Mouse (Mus musculus): ENCODE measurements around the gene Gcc1. TPM values are rescaled to one million over a fixed set of nuclear protein-coding genes. Genes with fewer than 3 reads are reported as not detected.

Gcc1 gene
- 10 to 100 TPM; 19.0 to 24.8 TPM for total RNA-seq (2021)

DNA sequence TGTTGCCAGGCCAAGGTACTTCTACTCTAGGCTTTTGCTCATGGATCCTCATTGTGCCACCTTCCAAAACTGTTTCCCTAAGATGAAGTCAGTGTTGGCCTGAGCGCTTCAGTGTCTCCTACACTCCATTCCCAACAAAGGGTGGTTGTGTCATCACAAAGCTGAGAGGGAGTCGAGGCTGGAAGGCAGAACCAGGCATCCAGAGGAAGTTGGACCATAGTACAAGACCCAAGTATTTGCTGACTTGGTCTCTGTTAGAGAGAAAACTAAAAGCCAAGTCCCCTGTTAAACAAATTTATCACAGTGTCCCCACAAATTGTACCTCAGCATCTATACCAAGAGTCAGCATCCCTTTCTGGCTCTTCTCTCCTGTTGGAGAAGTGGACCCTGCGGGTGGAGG lies at the start of gene Gcc1:
Gcc1 (minus strand) TSS at position 101 of the 400 bp plus-strand sequence.
- no peak for DNase-seq (ENCODE audit: low spot score in 2 of 2)
- intact Hi-C loops (cut with DNase I), result no loop called here

DNA sequence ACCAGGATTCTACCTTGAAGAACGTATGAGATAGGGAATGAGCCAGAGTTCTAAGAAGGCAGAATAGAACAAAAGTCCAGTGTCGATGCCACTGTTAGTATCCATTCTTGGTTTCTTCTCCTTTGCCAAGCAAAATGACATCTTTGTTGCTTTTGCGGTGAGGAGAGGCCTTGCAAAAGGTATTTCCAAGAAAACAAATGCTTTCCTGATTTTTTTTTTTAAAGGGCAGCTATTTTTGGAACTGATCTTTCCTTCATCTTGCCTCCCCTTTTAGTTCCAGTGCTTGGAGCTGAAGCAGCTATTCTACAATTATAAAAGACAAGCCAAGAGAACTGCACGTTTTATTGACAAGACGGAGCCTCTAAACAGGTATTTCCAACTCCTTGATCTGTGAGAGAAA lies 46.6 kb upstream of the Gcc1 start, which contains the start of gene Snd1:
Snd1 (plus strand) TSS at position 301 of the 400 bp plus-strand sequence.
- intact Hi-C loops (cut with DNase I), result no loop called here
- DNase-seq (ENCODE audit: low spot score in 2 of 2), result no peak

DNA sequence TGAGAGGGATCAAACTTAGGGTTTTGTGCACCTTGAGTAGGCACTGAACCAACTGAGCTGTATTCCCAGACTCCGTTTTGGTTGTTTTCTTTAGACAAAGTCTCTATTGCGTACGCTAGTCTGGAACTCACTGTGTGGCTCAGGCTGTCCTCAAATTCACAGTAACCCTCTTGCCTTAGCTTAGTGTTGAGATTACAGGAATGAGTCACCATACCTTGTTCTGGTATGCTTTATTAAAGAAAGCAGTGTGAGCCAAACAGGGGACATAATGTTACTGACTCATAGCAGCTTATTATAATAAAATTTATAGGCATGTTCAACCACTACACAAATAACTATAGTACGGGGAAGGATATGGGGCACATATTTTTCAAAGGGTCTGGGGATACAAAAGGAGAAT lies 46.0 kb upstream of the Gcc1 start:
- DNase-seq (ENCODE audit: low spot score in 2 of 2), result no peak
- intact Hi-C loops (cut with DNase I), result no loop called here

DNA sequence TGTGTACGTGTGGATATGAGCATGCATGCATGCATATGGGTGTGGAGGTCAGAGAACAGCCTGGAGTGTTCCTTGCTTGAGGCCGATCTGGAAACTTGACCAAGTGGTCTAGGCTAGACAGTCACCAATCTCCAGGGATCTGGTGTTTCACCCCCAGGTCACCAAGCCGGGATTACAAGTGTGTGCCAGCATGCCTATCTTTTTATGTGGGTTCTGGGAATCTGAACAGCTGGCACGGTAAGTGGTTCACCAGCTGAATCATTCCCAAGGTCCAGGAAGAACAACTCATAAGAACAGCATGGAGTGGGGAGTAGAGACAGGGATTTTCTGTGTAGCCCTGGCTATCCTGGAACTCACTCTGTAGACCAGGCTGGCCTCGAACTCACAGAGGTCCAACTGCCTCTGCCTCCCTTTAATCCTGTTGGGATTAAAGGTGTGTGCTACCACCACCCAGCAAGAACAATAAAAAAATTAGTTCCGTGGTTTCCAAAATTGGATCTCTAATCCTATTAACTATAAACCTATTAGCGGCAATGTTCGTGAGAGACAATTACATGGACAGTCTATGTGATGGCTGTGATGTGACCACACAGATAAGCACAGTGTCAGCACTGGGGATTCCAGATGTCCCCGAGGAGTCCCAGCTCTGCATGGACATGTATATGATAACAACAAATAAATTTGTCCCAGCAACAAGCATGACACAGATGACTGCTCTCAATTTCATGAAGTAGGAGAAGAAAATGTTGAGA lies 43.3 kb upstream of the Gcc1 start:
- intact Hi-C loops (cut with DNase I), result no loop called here

DNA sequence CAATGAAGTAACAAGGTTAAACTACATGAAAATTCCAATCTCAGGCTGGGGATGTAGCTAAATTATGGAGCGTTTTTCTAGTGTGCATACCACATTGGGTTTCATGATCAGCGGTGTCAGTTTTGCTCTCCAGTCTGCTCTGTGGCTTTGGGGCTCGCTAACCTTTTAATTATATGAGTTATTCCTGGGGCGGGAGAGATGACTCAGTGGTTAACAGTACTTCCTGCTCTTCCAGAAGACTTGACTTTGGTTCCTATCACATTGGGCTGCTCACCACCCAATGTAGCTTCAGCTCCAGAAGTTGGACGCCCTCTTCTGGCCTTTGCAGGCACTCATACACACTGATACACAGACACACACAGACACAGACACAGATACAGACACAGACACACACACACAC lies 42.4 kb upstream of the Gcc1 start:
- intact Hi-C loops (cut with DNase I), result no loop called here
- no peak for DNase-seq (ENCODE audit: low spot score in 2 of 2)

More for the DNA sequence above, 43.3 kb upstream of the Gcc1 start:
- DNase-seq (ENCODE audit: low spot score in 2 of 2), result no peak

DNA sequence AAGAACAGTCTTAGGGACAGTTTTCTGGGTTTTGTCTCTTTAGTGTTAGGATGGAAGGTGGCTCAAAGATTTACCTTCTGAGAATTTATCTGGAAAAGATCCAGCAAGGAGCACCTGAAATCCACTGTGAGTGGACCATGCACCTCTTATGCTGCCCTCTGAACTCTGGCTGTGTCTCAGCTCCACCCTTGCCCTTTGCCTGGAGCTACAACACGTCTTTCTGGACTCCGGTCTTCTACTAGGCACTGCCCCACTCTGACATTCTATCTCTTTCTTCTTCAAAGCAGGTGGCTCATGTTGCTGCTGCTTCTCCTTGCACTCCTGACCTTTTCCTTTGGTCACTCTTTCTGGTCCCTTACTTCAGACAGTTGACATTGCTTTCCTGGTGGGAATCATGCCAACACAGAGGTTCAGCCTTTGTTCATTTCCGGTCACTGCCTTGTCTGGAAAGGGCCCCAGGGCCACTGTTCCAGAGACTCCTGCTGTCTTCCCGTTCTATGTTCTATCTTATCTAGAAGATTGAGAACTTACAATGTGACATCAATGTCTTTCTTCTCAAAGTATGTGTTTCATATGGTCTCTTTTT lies 41.9 kb upstream of the Gcc1 start:
- DNase-seq (ENCODE audit: low spot score in 2 of 2), result no peak
- intact Hi-C loops (cut with DNase I), result no loop called here

DNA sequence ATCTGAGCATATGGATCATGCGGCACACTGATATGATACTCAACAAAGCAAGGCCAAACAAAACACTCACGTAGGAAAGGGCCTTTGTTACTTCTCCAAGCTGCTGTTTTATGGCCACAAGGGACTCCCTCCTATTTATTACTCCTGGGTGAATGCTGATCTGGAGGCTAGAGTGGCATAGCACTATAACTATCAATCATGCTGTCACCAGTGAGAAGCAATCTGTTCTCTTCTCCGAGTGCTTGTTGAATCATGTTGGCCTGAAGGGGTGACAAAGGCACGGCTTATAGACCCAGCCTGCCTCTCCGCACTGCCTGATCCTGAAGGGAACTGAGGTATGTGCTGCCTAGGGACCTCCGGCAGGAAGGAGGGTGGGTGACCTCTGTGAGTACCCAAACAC lies 36.4 kb upstream of the Gcc1 start:
- intact Hi-C loops (cut with DNase I), result no loop called here
- DNase-seq (ENCODE audit: low spot score in 2 of 2), result no peak

DNA sequence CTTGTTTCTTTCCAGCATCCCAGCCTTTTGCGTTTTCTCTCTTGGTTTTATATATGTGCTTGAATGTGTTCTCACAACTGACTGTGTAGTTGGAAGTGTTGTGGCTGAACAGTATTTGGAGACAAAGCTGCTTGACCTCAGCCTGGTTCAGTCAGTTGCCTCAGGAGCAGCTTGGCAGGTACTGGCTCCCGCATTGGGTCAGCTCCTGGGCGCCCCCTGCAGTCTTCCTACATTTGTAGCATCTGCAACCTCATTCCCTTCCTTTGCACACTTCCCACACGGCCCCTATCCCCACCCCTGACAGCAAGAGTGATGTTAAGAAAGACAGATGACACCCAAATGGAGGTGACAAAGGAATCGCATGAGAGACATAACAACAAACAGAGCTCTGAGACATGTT lies 32.3 kb upstream of the Gcc1 start:
- peak; percentile 26 to 33 for DNase-seq (ENCODE audit: low spot score in 2 of 2)
- intact Hi-C loops (cut with DNase I), result no loop called here

DNA sequence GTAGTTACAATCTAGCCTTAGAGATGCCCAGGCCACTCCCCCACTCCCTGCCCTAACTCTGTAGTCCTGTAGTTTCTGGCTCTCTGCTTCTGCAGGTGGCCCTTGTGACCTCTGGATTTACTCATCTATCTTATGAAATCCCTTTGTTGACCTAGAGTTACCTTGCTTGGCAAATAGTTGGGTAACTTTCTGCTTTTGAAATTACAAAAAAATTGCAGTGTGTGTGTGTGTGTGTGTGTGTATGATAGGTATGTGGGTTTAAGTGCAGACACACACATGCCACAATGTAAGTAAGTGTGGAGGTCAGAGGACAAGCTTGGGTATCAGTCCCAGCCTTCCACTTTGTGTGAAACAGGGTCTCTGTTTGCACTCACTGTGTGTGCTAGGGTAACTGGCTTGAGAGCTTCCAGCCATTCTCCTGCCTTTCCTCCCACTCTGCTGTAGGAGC lies 31.1 kb upstream of the Gcc1 start:
- DNase-seq (ENCODE audit: low spot score in 2 of 2), result no peak
- intact Hi-C loops (cut with DNase I), result no loop called here

DNA sequence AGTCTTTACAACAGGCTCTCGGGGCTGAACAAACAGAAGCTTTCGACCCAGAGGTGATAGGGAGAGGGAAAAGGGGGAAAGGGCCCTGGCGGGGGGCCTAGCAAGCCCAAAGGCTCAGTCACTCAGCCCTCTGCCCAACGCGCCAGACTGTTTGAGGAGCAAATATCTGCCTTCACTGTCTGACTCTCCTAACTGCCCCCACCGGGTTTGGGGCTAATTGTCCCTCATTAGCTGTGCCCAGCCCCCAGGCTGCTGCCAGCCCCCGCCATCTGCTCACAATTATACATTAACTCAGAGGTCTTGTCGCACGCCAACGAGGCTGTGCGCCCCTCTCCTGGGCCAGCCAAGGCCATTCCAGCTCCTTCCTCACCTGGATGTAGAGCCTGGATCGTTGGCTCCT lies 22.8 kb upstream of the Gcc1 start:
- no peak for DNase-seq (ENCODE audit: low spot score in 2 of 2)
- intact Hi-C loops (cut with DNase I), result no loop called here

DNA sequence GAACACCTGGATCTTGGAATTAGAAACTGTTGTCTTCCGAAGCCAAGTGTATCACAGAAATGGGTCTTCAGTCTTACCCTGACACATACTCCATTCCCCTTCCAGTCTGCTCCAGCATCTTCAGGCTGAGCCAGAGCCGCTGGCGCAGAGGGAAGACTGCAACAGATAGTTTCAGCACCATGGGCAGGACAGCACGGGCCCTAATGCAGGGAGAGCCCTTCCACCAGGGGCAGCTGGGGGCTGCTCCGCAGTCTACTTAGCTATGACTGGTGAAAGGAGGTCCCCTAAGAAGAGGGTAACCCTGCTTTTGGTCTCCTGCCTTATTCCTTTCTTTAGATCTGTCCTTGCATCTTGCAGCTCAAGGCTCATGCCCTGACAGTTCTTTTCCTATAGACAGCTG lies 22.3 kb upstream of the Gcc1 start:
- DNase-seq (ENCODE audit: low spot score in 2 of 2), result no peak
- intact Hi-C loops (cut with DNase I), result no loop called here

DNA sequence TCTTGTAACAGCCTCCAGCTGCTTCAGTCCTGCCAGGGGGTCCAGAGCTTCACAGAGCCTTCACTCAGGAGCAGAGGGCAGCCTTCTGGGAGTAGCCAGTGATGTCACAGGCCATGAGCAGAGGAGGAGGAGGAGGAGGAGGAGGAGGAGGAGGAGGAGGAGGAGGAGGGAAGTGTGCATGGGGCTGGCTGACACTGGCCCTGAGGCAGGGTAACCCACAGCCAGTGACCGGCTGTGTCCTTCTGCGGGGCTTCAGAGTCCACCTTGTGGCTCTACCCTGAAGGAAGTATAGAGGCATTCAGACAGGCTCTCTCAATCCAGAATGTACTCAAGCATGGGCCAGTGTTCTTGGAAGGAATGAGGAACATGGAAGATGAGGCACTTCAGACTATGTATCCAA lies 21.1 kb upstream of the Gcc1 start, which contains the start of gene Pax4:
Pax4 (minus strand) TSS at position 101 of the 400 bp plus-strand sequence.
- DNase-seq (ENCODE audit: low spot score in 2 of 2), result no peak
- intact Hi-C loops (cut with DNase I), result no loop called here

DNA sequence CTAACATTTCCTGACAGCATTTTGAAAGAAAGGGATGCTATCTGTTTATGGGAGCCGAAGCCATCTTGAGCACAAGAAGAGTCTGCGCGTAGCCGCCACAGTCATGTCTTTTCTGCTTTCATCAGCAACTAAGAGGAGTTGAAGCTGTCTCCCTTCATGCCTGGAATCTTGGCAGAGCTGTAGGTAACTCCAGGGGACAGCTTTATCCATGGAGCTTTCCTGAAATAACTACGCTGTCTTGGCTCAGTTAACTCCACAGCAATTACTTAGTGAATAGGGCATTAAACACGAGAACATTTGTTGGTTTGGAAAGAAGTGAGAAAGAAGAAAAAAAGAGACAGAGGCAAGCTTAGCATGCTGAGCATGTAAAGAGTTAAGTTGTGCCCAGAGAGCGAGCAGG lies 19.7 kb upstream of the Gcc1 start:
- no peak for DNase-seq (ENCODE audit: low spot score in 2 of 2)
- intact Hi-C loops (cut with DNase I), result no loop called here

DNA sequence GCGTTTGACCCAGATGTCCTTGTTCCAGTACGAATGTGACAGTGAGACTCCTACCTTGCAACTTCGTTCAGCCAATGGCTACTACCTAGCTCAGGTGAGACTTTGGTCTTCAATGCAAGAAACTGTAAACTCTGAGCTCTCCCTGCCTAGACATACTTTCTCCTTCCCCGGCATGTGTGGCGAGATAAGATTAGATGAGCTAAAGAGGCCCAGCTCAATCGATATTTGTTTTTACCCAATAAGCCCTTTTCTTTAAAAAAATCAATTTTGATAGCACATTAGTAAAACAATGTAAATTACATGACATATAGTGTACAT lies 3.3 kb upstream of the Gcc1 start:
- DNase-seq (ENCODE audit: low spot score in 2 of 2), result no peak
- intact Hi-C loops (cut with DNase I), result no loop called here

DNA sequence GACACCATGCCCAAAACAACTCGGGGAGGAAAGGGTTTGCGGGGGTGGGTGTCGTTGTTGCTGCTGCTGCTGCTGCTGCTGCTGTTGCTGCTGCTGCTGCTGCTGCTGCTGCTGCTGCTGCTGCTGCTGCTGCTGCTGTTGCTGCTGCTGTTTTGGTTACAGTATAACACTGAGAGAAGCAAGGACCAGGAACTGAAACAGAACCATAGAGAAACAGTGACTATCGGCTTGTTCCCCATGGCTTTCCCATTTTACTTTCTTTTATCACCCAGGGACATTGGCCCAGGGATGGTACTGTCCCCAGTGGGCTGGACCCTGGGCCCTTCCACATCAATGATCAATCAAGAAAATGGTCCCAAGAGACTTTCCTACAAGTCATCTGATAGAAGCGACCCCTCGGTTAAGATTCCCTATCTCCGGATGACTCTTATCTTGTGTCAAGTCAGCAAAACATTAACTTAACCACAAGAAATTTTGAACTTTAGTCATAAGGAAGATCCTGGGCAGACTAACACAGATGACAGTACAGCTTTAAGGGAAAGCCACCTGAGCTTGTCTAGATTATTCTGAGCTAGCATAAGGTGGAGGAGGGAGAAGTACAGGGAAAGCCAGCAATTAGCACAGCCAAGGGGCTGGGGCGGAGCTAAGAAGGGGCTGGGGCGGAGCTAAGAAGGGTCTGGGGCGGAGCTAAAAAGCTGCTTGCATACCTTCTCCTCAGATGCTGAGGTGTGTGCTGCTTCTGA lies 2.8 kb upstream of the Gcc1 start:
- intact Hi-C loops (cut with DNase I), result no loop called here
- no peak for DNase-seq (ENCODE audit: low spot score in 2 of 2)

DNA sequence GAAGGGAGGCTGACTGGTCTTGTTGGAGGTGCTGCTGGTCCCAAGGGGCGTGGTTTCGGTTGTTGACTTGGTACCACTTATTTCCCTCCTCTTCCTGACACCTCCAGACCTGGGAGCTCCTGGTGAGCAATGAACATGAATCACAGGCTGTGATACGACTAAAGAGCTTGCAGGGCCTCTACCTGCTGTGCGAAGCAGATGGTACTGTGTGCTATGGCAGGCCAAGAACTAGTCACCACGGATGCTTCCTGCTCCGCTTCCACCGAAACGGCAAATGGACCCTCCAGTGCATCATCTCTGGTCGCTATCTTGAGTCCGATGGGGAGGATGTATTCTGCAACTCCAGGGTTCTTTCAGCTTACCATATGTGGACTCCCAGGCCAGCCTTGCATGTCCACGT lies 1.7 kb upstream of the Gcc1 start:
- intact Hi-C loops (cut with DNase I), result no loop called here
- DNase-seq (ENCODE audit: low spot score in 2 of 2), result no peak

DNA sequence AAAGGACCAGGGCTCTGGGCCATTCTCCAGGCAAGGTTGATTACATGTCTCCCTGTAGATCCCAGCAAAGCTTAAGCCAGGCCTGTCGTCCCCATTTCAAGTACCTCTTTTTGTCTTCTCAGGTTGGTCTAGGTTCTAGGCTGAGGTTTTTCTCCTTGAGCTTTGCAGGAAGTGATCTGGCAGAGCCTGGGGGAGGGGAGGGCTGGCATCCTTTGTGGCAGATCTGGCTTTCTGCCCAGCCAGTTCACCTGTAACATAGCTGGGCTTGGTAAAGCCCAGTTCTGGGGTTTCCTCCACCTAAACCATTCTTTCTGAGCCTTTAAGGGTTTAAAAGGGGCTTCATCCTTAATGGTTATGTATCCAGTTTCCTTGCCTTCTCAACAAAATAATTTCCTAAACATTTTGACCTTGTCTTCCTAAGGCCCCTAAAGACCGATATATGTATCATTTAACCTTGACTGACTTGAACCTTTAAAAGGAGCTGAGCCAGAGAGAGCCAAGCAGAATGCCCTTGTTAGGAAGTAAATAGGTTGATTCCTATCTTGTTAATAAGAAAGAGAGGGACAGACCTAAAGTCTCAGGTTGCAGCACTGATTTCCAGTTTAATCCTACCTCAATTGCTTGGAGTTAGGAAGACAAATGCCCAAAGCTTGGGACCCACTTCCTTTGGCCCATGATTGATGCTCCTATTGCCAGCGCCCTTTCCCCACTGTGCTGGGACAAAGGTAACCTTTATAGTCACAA lies 922 bp downstream of the Gcc1 start, which contains the start of gene Fscn3:
Fscn3 (plus strand) TSS at position 694 of the 744 bp plus-strand sequence.
- intact Hi-C loops (cut with DNase I), result no loop called here
- DNase-seq (ENCODE audit: low spot score in 2 of 2), result no peak

DNA sequence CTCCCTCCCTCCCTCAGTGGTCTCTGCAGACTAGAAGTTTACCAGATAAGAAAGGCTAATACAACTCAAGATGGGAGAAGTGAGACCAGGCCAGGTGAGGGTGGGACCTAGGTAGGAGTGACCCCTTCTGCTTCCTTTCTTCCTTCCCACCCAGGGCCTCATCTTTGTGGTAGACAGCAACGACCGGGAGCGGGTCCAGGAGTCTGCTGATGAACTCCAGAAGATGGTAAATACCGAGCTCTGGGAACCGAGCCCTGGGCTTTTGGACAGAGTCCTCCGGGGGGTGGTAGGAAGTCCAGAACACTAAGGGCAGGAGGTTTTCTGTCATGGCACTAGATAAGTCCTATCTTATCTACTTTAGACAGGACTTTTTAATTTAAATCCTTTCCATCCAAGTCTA lies 3.2 kb downstream of the Gcc1 start:
- intact Hi-C loops (cut with DNase I), result no loop called here
- no peak for DNase-seq (ENCODE audit: low spot score in 2 of 2)

DNA sequence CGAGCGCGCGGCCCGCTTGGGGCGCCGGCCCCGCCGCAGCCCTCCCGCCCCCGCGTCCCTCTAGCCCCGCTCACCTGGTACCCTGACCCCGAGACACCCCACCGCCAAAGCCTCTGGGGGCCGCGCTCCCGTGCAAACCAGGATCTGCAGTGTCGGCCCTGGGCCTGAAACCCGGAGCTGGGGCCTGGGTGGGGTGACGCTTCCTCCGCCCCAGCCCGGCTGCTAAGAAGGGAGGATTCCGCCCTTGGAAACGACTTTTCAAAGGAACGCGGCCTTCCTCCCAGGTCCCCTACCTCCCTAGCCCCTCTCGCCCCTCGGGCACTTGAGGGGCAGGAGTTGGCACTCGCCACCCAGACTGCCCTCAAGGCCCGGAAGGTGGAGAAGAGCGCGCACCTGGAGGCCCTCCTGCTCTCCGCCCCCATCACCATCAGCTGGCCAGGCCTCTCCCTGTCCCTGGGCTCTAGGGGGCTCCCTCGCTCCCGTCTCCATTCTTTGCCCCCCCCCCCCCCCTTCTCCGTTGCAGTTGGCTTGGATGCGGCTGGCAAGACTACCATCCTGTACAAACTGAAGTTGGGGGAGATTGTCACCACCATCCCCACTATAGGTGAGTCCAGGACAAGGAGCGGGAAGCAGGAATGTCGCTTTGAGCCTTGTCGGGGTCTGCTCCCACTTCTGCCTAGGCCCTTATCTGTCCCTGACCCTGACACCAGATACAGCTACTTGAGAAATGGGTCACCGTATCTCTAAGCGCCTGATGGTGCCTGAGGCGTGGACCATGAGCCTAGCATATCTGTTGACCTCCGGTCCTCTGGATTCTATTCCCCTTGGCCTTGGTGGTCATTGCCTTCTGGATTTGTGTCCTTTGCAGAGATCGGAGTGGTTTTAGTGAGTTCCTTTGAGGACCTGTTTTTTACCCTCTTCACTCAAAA lies 4.2 kb downstream of the Gcc1 start:
- intact Hi-C loops (cut with DNase I), result loop anchor here (1.0 to 5.0 kb wide), 2 partner anchors 58 to 162 kb away; no protein-coding TSS in a partner anchor
- DNase-seq (ENCODE audit: low spot score in 2 of 2), result peak; percentile 61 to 72
